Mouse (Mus musculus): ENCODE data around the gene Timp1. TPM values are rescaled to one million over a fixed set of nuclear protein-coding genes. Genes with fewer than 3 reads are reported as not detected.

The Timp1 gene
- polyA plus RNA-seq (2014; fragmentation: Nextera tagmentation; extraction: Ambion mirVana): 4.3 and 5.3 TPM in 2 replicates

DNA sequence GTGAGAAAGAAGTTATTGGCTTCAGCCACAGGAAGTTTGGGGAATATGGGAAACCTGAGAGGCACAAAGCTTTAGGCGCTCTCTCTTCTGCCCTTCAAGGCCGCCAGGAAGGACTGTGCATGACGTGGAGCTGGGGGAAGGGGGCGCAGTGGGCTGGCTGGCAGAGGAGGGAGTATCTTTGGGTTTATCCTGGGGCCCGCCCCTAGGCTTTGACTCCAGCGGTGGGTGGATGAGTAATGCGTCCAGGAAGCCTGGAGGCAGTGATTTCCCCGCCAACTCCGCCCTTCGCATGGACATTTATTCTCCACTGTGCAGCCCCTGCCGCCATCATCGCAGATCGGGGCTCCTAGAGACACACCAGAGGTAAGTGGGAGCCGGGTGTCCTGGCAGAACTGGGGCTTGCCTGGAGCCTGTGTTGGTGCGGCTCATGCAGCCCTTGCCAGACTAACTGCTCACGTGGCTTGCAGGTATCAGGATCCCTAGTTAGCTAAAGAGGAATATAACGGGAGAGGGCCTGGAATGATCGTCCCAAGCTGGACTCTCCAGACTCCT, at the start of gene Timp1:
TSS of gene Timp1 (plus strand) at position 205 of the 552 bp plus-strand sequence.
- no peaks in the 10 kb centered on the region for H3K4me1 ChIP-seq (replicated peaks; ENCODE audit: control insufficient read depth, insufficient read depth, low read length)
- ATAC-seq (ENCODE audit: low FRiP score): peak; percentile 52; the same call in 1 of the 2 replicates
- 24% methylated on average over 18 of the region's 18 CpGs for WGBS
- no peaks in the 10 kb centered on the region for H3K36me3 ChIP-seq (replicated peaks; ENCODE audit: control insufficient read depth, insufficient read depth)
- no peak within 1 kb of the TSS for H3K9ac ChIP-seq
- H3K9me3 ChIP-seq (ENCODE audit: control insufficient read depth, low read length): no peaks in the 10 kb centered on the region
- no peak for DNase-seq (ENCODE audit: low spot score)
- H3K4me2 ChIP-seq (replicated peaks): peak within 1 kb of the TSS; percentile 10; the same call in 1 of the 2 replicates
- H3K4me3 ChIP-seq (replicated peaks; ENCODE audit: low read length): no peak within 1 kb of the TSS
- H3K27me3 ChIP-seq (ENCODE audit: control insufficient read depth, insufficient read depth, low read length): no peaks in the 10 kb centered on the region
- H3K27ac ChIP-seq: no peak within 1 kb of the TSS

DNA sequence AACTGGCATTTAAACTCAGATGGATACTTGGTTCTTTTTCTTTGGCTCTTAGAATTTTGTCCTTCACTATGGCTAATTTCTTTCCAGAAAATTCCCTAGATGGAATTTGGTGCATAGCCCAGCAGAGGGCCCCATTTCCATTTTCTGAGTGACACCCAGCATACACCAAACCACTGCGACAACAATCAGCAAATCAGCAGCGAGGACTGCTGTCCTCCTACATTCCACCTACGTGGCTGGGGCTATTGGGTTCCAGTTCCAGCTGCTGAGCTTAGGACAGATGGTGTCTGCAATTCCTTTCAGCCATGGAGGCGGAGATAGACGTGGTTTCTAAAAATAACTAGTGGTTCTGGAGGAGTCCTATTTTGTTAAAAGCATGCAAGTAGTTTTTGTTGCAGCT, 41.0 kb upstream of the Timp1 start:
- DNase-seq (ENCODE audit: low spot score): peak; percentile 33
- no peak for ATAC-seq (ENCODE audit: low FRiP score)
- 28% methylated on average over 5 of the region's 5 CpGs for WGBS
- Histone ChIP-seq H3K27ac (no peak overlapping the region), H3K9me3 (ENCODE audit: control insufficient read depth, low read length) (no peaks in the 10 kb centered on the region), H3K4me3 (replicated peaks; ENCODE audit: low read length) (no peak overlapping the region), H3K36me3 (replicated peaks; ENCODE audit: control insufficient read depth, insufficient read depth) (no peaks in the 10 kb centered on the region), H3K4me1 (replicated peaks; ENCODE audit: control insufficient read depth, insufficient read depth, low read length) (no peaks in the 10 kb centered on the region), H3K4me2 (replicated peaks) (no peak overlapping the region), H3K9ac (no peak overlapping the region), H3K27me3 (ENCODE audit: control insufficient read depth, insufficient read depth, low read length) (no peaks in the 10 kb centered on the region)

DNA sequence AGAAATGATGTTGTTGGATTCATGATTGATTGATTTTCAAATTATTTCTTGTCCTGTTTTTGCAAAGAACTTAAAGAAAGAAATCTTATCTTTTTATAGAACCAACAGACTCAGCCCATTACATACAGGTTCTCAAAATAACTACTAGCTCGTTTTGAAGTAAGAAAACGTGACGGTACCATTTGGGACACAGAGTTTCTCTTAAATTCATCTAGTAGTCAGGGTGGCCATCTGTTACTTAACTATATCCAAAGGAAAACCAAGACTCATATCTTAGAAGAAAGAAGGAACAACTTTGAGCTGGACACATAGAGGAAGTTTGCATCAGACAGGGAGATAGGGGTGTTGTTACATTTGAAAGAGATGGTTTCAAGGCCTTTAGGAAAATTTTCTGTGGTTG, 22.7 kb upstream of the Timp1 start:
- no peak overlapping the region for H3K4me2 ChIP-seq (replicated peaks)
- no peak overlapping the region for H3K9ac ChIP-seq
- peaks cover 9% of the 10 kb centered on the region; the same call in 1 of the 2 replicates for H3K4me1 ChIP-seq (replicated peaks; ENCODE audit: control insufficient read depth, insufficient read depth, low read length)
- 88% methylated on average over 3 of the region's 3 CpGs for WGBS
- no peak for ATAC-seq (ENCODE audit: low FRiP score)
- H3K27me3 ChIP-seq (ENCODE audit: control insufficient read depth, insufficient read depth, low read length): no peaks in the 10 kb centered on the region
- no peak overlapping the region for H3K4me3 ChIP-seq (replicated peaks; ENCODE audit: low read length)
- no peak for DNase-seq (ENCODE audit: low spot score)
- H3K27ac ChIP-seq: 0 out of 2 replicates have a peak overlapping the region, but pooled peaks have one; percentile 87
- no peaks in the 10 kb centered on the region for H3K9me3 ChIP-seq (ENCODE audit: control insufficient read depth, low read length)
- peaks cover 20% of the 10 kb centered on the region for H3K36me3 ChIP-seq (replicated peaks; ENCODE audit: control insufficient read depth, insufficient read depth)

DNA sequence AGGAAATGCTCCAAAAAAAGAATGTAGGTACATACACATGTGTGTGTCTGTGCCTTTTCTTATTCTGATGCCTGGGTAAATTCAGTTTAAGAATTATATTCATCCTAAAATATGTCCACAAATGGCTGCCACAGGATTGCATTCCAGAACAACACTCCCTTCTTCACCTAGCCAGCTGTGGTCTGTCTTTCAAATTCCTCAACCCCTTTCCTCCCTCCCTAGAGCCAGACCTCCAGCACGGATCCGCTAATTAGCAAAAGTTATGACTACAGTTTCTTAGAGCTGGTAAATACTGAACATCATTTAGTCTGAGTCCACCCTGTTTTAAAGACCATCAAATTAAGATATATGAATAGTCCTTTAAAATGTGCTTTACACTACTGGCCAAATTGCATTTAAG, 22.1 kb upstream of the Timp1 start:
- ATAC-seq (ENCODE audit: low FRiP score): no peak; the same call in 1 of the 2 replicates
- WGBS: 18% methylated on average over 2 of the region's 2 CpGs
- Histone ChIP-seq H3K27ac (peak overlapping the region; percentile 87), H3K4me2 (replicated peaks) (peak overlapping the region; percentile 49), H3K4me3 (replicated peaks; ENCODE audit: low read length) (peak overlapping the region; percentile 14; the same call in 1 of the 2 replicates), H3K27me3 (ENCODE audit: control insufficient read depth, insufficient read depth, low read length) (no peaks in the 10 kb centered on the region), H3K9me3 (ENCODE audit: control insufficient read depth, low read length) (no peaks in the 10 kb centered on the region), H3K9ac (no peak overlapping the region), H3K4me1 (replicated peaks; ENCODE audit: control insufficient read depth, insufficient read depth, low read length) (peaks cover 9% of the 10 kb centered on the region; the same call in 1 of the 2 replicates), H3K36me3 (replicated peaks; ENCODE audit: control insufficient read depth, insufficient read depth) (peaks cover 20% of the 10 kb centered on the region)
- DNase-seq (ENCODE audit: low spot score): no peak

DNA sequence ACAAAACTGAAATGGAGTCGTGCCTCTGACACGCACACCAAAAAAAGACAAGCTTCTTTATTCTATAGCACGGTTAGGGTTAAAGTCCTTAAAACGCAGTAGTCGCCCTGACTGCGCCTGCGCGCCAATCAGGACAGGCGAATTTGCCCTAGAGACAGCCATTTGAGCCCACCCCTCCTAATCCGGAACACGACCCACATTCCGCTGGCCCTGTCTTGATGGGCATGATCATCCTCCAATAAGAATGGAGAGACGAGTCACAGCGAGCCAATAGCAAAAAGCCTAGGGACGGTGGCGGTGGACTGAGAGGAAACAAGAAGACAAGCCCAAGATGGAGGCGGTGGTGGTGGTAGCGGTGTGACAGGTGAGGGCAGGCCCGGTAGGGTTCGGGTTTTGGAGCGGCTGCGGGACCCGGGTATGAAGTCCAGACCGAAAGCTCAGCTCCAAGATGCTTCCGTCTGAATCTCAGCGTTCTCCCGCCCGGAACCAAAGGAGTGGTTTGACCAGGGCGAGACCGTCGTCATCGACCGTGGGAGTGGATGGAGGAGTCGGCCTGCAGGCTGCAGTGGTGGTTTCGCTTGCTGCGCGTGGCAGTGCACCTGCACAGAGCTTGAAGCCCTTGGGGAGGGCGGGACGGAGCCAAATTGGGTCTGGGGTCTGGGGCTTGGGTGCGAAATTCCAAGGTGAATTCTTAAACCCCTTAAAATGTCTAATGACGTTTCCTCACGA, 21.5 kb upstream of the Timp1 start:
- no peaks in the 10 kb centered on the region for H3K9me3 ChIP-seq (ENCODE audit: control insufficient read depth, low read length)
- peak overlapping the region; percentile 87 for H3K27ac ChIP-seq
- H3K27me3 ChIP-seq (ENCODE audit: control insufficient read depth, insufficient read depth, low read length): no peaks in the 10 kb centered on the region
- DNase-seq (ENCODE audit: low spot score): peak; percentile 90
- H3K4me1 ChIP-seq (replicated peaks; ENCODE audit: control insufficient read depth, insufficient read depth, low read length): peaks cover 9% of the 10 kb centered on the region; the same call in 1 of the 2 replicates
- H3K9ac ChIP-seq: peak overlapping the region; percentile 72
- peaks cover 25% of the 10 kb centered on the region for H3K36me3 ChIP-seq (replicated peaks; ENCODE audit: control insufficient read depth, insufficient read depth)
- H3K4me2 ChIP-seq (replicated peaks): peak overlapping the region; percentile 65
- 20% methylated on average over 37 of the region's 42 CpGs for WGBS
- ATAC-seq (ENCODE audit: low FRiP score): peak; percentile 99
- peak overlapping the region; percentile 52 for H3K4me3 ChIP-seq (replicated peaks; ENCODE audit: low read length)

DNA sequence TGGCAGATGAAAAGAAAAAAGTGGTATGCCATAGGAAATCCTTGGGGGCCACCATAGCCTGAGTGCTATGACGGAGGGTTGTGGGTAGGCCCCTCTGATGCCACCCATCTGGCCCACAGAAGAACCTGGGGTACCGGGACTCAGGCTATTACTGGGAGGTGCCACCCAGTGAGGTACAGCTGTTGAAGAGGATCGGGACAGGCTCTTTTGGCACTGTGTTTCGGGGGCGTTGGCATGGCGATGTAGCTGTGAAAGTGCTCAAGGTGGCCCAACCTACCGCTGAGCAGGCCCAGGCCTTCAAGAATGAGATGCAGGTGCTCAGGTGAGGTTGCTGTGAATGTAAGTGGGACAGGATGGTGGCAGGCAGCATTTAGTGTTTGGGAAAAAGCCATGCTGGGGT, 16.2 kb upstream of the Timp1 start:
- ATAC-seq (ENCODE audit: low FRiP score): no peak
- WGBS: 97% methylated on average over 7 of the region's 7 CpGs

DNA sequence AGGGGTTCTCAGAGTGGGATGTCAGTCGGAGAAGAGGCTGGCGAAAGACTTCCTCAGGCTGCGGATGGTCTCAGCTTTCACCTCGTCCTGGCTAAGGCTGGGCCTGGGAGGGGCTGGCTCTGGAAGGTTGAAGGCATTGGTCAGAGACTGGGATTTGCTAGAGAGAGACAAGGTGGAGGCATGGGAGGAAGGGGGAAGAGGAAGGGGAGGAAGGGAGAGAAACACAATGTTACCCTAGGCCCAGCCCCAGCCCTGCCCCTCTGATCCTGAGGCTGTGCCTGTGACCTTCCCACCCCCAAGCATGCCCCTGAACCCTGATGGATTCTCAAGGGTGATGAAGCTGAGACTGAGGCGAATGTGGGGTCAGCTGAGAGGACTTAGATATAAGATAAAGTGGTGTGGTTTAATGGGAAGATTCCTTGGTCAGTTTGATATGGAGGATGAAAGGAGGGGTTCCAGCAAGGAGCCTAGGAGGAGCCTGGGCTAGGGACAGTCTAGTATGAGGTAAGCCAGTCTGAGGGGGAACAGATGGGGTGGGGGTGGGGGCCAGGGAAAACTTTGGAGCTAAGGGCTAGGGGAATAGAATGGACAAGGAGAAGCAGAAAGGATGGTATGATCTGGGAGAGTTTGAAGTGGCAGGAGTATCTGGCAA, 8.4 kb upstream of the Timp1 start:
- no peak overlapping the region for H3K4me3 ChIP-seq (replicated peaks; ENCODE audit: low read length)
- no peaks in the 10 kb centered on the region for H3K27me3 ChIP-seq (ENCODE audit: control insufficient read depth, insufficient read depth, low read length)

More for the DNA sequence above, 16.2 kb upstream of the Timp1 start:
- H3K9ac ChIP-seq: no peak overlapping the region
- no peak overlapping the region for H3K4me2 ChIP-seq (replicated peaks)
- H3K27me3 ChIP-seq (ENCODE audit: control insufficient read depth, insufficient read depth, low read length): no peaks in the 10 kb centered on the region
- no peaks in the 10 kb centered on the region for H3K9me3 ChIP-seq (ENCODE audit: control insufficient read depth, low read length)
- H3K4me1 ChIP-seq (replicated peaks; ENCODE audit: control insufficient read depth, insufficient read depth, low read length): peaks cover 6% of the 10 kb centered on the region; the same call in 1 of the 2 replicates
- no peak overlapping the region for H3K27ac ChIP-seq
- no peak for DNase-seq (ENCODE audit: low spot score)
- no peak overlapping the region for H3K4me3 ChIP-seq (replicated peaks; ENCODE audit: low read length)
- peaks cover 36% of the 10 kb centered on the region for H3K36me3 ChIP-seq (replicated peaks; ENCODE audit: control insufficient read depth, insufficient read depth)

DNA sequence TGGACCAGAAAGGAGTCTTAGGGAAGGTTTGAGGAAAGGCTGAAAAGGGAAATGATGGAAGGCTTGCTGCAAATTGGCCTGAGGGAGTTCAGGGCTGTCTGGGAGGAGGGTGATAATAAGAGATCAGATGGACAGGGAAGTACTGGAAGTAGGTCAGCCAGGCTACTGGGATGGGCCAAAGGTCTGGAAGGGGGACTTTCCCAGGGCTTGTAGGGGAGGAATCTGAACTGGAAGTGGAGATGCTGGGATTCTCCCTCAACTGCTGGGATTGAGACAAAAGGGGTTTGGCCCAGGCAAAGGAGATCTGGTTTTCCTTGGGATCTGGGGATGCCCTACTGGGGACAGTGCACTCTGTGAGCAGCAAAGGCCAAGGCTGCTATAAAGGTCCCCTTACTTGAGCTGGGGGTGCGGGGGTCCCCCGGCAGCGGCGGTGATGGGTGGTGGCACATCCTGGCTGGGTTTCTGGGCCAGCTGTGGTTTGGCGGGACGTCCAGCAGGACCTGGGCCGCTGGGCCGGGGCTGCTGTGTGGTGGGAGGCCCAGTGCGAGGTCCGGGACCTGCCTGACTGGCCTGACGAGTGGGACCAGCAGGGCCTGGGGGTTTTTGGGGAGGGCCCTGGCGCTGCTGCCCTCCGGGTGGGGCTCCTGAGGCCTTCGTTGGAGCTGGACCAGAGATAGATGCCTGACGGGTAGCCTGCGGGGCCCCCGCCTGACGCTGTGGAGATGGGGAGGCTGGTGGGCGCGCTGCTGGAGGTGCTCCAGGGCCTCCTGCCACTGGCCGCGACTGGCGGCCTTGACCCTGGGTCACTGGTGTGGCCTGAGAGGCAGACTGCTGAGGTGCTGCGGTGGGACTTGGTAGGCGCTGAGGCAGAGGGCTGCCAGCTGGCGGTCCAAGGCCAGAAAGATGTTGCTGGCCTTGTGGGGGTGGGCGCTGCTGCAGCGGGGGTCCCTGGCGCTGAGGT, 7.6 kb upstream of the Timp1 start:
- Histone ChIP-seq H3K36me3 (replicated peaks; ENCODE audit: control insufficient read depth, insufficient read depth) (peaks cover 22% of the 10 kb centered on the region), H3K4me3 (replicated peaks; ENCODE audit: low read length) (no peak overlapping the region), H3K27ac (no peak overlapping the region), H3K27me3 (ENCODE audit: control insufficient read depth, insufficient read depth, low read length) (no peaks in the 10 kb centered on the region), H3K4me2 (replicated peaks) (no peak overlapping the region), H3K4me1 (replicated peaks; ENCODE audit: control insufficient read depth, insufficient read depth, low read length) (no peaks in the 10 kb centered on the region), H3K9ac (no peak overlapping the region), H3K9me3 (ENCODE audit: control insufficient read depth, low read length) (no peaks in the 10 kb centered on the region)
- WGBS: 50% methylated on average over 27 of the region's 29 CpGs
- no peak for DNase-seq (ENCODE audit: low spot score)
- ATAC-seq (ENCODE audit: low FRiP score): no peak

More for the DNA sequence above, 8.4 kb upstream of the Timp1 start:
- 0 out of 2 replicates have a peak, but pooled peaks have one; percentile 23 for ATAC-seq (ENCODE audit: low FRiP score)
- WGBS: 53% methylated on average over 5 of the region's 5 CpGs
- Histone ChIP-seq H3K4me1 (replicated peaks; ENCODE audit: control insufficient read depth, insufficient read depth, low read length) (no peaks in the 10 kb centered on the region), H3K9me3 (ENCODE audit: control insufficient read depth, low read length) (no peaks in the 10 kb centered on the region), H3K4me2 (replicated peaks) (no peak overlapping the region), H3K36me3 (replicated peaks; ENCODE audit: control insufficient read depth, insufficient read depth) (peaks cover 22% of the 10 kb centered on the region), H3K27ac (no peak overlapping the region), H3K9ac (no peak overlapping the region)
- no peak for DNase-seq (ENCODE audit: low spot score)
